Mouse (Mus musculus) thymus, postnatal 4 days (tissue): Measurements from ENCODE around the gene Nfib.

Source experiments
- DNase-seq: peaks from one replicate; pipeline ENCODE4 v3.0.0; 2021

Gene Nfib

GRCm38 (mm10) chr4:82538069-82538811, 167.3 kb downstream of the Nfib start:
- no peak for DNase-seq

GRCm38 (mm10) chr4:82537279-82537967, 168.1 kb downstream of the Nfib start:
- no peak for DNase-seq

- DNase-seq: no peak
Observed at GRCm38 (mm10) chr4:82536435-82537278, 168.9 kb downstream of the Nfib start.

GRCm38 (mm10) chr4:82535606-82536434, 169.7 kb downstream of the Nfib start:
- DNase-seq: no peak

GRCm38 (mm10) chr4:82533231-82533630, 172.3 kb downstream of the Nfib start:
- DNase-seq: no peak

- no peak for DNase-seq
Observed at GRCm38 (mm10) chr4:82532443-82533191, 172.9 kb downstream of the Nfib start.

GRCm38 (mm10) chr4:82531977-82532376, 173.6 kb downstream of the Nfib start:
- no peak for DNase-seq

- no peak for DNase-seq
Observed at GRCm38 (mm10) chr4:82530875-82531353, 174.6 kb downstream of the Nfib start.

- no peak for DNase-seq
Observed at GRCm38 (mm10) chr4:82528978-82529377, 176.6 kb downstream of the Nfib start.

GRCm38 (mm10) chr4:82519935-82520334, 185.6 kb downstream of the Nfib start:
- no peak for DNase-seq

GRCm38 (mm10) chr4:82518132-82518531, 187.4 kb downstream of the Nfib start:
- no peak for DNase-seq

- no peak for DNase-seq
Observed at GRCm38 (mm10) chr4:82517311-82517710, 188.2 kb downstream of the Nfib start.

- no peak for DNase-seq
Observed at GRCm38 (mm10) chr4:82516211-82516795, 189.2 kb downstream of the Nfib start.

GRCm38 (mm10) chr4:82514921-82515320, 190.6 kb downstream of the Nfib start:
- no peak for DNase-seq

GRCm38 (mm10) chr4:82514373-82514772, 191.2 kb downstream of the Nfib start:
- DNase-seq: no peak

- DNase-seq: no peak
Observed at GRCm38 (mm10) chr4:82513426-82513750, 192.2 kb downstream of the Nfib start.

- peak; percentile 76 for DNase-seq
Observed at GRCm38 (mm10) chr4:82512743-82513425, 192.7 kb downstream of the Nfib start.

- DNase-seq: no peak
Observed at GRCm38 (mm10) chr4:82512335-82512734, 193.2 kb downstream of the Nfib start.

- no peak for DNase-seq
Observed at GRCm38 (mm10) chr4:82511524-82511923, 194.0 kb downstream of the Nfib start.

GRCm38 (mm10) chr4:82511001-82511513, 194.5 kb downstream of the Nfib start:
- no peak for DNase-seq

- no peak for DNase-seq
Observed at GRCm38 (mm10) chr4:82509771-82510170, 195.8 kb downstream of the Nfib start.
